Mouse (Mus musculus) heart, embryonic 15.5 days (tissue): Measurements from ENCODE around the gene Tac2. TPM values are rescaled to one million over a fixed set of nuclear protein-coding genes. Genes with fewer than 3 reads are reported as not detected.

Experiments
- ATAC-seq: fragments of 200-750 bp; cut with Nextera tagmentation; replicated peaks from 2 replicates; pipeline ENCODE4 v1.8.0; 2017; ENCODE audit warnings: low read depth, moderate TSS enrichment; ENCODE audit not compliant: insufficient number of reproducible peaks, insufficient read depth, low FRiP score
- H3K27ac ChIP-seq: fragments of 300-500 bp; sonication (generic); 2 replicates; pipeline ENCODE4 v1.5.1; 2015; ENCODE audit warnings: mild to moderate bottlenecking, inconsistent platforms
- H3K27me3 ChIP-seq: fragments of 300-500 bp; sonication (generic); 2 replicates; pipeline ENCODE4 v1.6.1; 2015; ENCODE audit warnings: inconsistent platforms
- H3K36me3 ChIP-seq: fragments of 300-500 bp; sonication (generic); 2 replicates; pipeline ENCODE4 v1.6.1; 2015; ENCODE audit warnings: mild to moderate bottlenecking, inconsistent platforms
- H3K4me1 ChIP-seq: fragments of 300-500 bp; sonication (generic); replicated peaks from 2 replicates; pipeline ENCODE4 v1.6.1; 2015; ENCODE audit warnings: inconsistent platforms
- H3K4me2 ChIP-seq: fragments of 300-500 bp; sonication (generic); 2 replicates; pipeline ENCODE4 v1.6.1; 2015; ENCODE audit warnings: inconsistent platforms, mild to moderate bottlenecking, moderate library complexity
- H3K4me3 ChIP-seq: fragments of 300-500 bp; sonication (generic); 2 replicates; pipeline ENCODE4 v1.5.1; 2015; ENCODE audit warnings: mild to moderate bottlenecking, inconsistent platforms
- H3K9ac ChIP-seq: fragments of 300-500 bp; sonication (generic); 2 replicates; pipeline ENCODE4 v1.6.1; 2015; ENCODE audit warnings: mild to moderate bottlenecking, inconsistent platforms
- H3K9me3 ChIP-seq: fragments of 300-500 bp; sonication (generic); replicated peaks from 2 replicates; pipeline ENCODE4 v1.6.1; 2016; ENCODE audit warnings: inconsistent platforms
- WGBS: fragments of 180-500 bp; shearing (Covaris S2); methylation state at CpG from one replicate; pipeline ENCODE4 v1.1.7; 2015; ENCODE audit warnings: mixed read lengths; 5-methylcytosine and 5-hydroxymethylcytosine counted together
- polyA plus RNA-seq: library from polyadenylated mRNA; unstranded; fragments of >200 nt; fragmentation: Nextera tagmentation; extraction: Ambion mirVana; gene quantifications from 2 replicates; pipeline ENCODE4 v1.2.1, GENCODE M21; 2015

Gene Tac2
- polyA plus RNA-seq, 1 experiment from 2014 or later, result 0.64 TPM

- no peak overlapping the region for H3K4me3 ChIP-seq
- H3K9ac ChIP-seq, result no peak overlapping the region
- ATAC-seq, result no peak
- no peaks in the 10 kb centered on the region for H3K4me1 ChIP-seq
- peaks cover 7% of the 10 kb centered on the region; the same call in 1 of the 2 replicates for H3K36me3 ChIP-seq
- WGBS, result 90% methylated on average over 7 of the region's 7 CpGs
- no peaks in the 10 kb centered on the region for H3K27me3 ChIP-seq
- H3K9me3 ChIP-seq, result no peaks in the 10 kb centered on the region
- no peak overlapping the region for H3K27ac ChIP-seq
- no peak overlapping the region for H3K4me2 ChIP-seq
These were observed 25.3 kb upstream of the Tac2 start for GRCm38 (mm10) chr10:127698966-127699365.

- 28% methylated on average over 4 of the region's 4 CpGs for WGBS
- Histone ChIP-seq H3K9ac (no peak overlapping the region), H3K27me3 (no peaks in the 10 kb centered on the region), H3K4me1 (peaks cover 12% of the 10 kb centered on the region), H3K9me3 (no peaks in the 10 kb centered on the region), H3K4me2 (no peak overlapping the region), H3K36me3 (no peaks in the 10 kb centered on the region; the same call in 1 of the 2 replicates), H3K27ac (no peak overlapping the region), H3K4me3 (no peak overlapping the region)
- no peak for ATAC-seq
These were observed 21.0 kb upstream of the Tac2 start for GRCm38 (mm10) chr10:127703299-127703698.

GRCm38 (mm10) chr10:127704293-127704692 lies 20.0 kb upstream of the Tac2 start:
- Histone ChIP-seq H3K27ac (no peak overlapping the region), H3K27me3 (no peaks in the 10 kb centered on the region), H3K9ac (no peak overlapping the region), H3K4me1 (peaks cover 12% of the 10 kb centered on the region), H3K4me2 (no peak overlapping the region), H3K9me3 (no peaks in the 10 kb centered on the region), H3K36me3 (no peaks in the 10 kb centered on the region), H3K4me3 (no peak overlapping the region)
- WGBS, result 61% methylated on average over 2 of the region's 2 CpGs
- ATAC-seq, result no peak

DNA sequence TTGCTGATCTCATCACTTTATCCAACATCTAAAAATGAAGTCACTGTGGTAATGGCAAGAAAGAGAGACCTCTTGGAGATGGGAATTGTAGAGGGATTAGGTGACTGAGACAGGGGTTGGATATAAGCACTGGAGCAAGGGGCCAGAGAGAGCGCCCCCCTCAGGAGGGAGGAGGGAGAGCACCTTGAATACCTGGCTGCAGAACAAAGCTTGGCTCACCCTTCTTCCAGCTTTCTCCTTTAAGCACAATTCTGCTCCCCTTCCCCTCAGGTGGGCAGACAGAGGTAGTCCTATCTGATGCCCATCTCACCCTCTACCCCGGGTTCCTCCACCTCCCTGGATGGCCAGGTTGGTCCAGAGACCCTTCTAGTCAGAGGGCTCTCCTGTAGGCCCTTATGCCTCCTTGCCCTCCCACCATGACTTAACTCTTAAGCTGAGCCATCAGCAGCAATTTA lies 19.5 kb upstream of the Tac2 start, which contains the start of gene Myo1a:
TSS of gene Myo1a (plus strand) at position 405 of the 455 bp plus-strand sequence.
- H3K9ac ChIP-seq, result no peak within 1 kb of the TSS
- peaks cover 12% of the 10 kb centered on the region for H3K4me1 ChIP-seq
- no peak within 1 kb of the TSS for H3K4me3 ChIP-seq
- ATAC-seq, result no peak
- H3K9me3 ChIP-seq, result no peaks in the 10 kb centered on the region
- no peaks in the 10 kb centered on the region for H3K27me3 ChIP-seq
- no peak within 1 kb of the TSS for H3K27ac ChIP-seq
- H3K36me3 ChIP-seq, result no peaks in the 10 kb centered on the region
- 53% methylated on average over 2 of the region's 2 CpGs for WGBS
- no peak within 1 kb of the TSS for H3K4me2 ChIP-seq

DNA sequence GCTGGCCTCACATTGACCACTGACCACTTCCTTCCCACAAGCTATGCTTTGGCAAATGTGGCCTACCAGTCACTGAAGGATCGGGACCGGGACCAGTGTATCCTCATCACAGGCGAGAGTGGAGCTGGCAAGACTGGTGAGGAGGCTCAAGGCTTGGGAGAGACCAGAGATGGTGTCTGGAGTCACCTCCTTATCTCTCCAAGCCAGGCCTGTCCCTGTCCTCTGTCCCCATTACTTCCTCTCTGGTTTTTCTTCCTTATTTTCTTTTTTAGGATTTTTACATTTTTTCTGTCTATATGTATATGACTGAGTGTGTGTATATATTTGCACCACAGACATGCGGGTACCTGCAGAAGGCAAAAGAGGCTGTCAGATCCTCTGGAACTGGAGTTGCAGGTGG lies 18.5 kb upstream of the Tac2 start:
- H3K27me3 ChIP-seq, result no peaks in the 10 kb centered on the region
- H3K36me3 ChIP-seq, result no peaks in the 10 kb centered on the region

DNA sequence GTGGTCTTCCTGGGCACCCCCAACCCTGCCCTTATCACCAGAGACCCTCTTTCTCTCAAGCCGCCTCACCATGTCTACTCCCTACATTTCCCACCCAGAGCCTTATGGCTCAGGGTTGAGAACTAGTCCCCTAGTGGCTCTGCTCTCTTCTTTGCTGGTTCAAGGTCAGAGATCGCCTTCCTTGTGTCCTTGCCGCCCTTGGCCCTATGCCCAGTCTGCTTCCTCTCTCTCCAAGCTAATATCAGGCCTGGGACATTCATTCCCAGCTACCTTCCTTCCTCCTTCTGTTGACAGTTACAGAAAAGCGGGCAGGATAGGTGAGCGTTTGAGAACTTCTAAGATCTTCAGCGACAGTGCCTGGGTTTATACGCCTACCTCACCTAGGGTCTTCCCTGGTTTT lies 16.6 kb upstream of the Tac2 start:
- H3K27me3 ChIP-seq, result no peaks in the 10 kb centered on the region
- ATAC-seq, result no peak; the same call in 1 of the 2 replicates
- 40% methylated on average over 7 of the region's 7 CpGs for WGBS
- H3K9me3 ChIP-seq, result no peaks in the 10 kb centered on the region
- H3K9ac ChIP-seq, result no peak overlapping the region
- no peak overlapping the region for H3K27ac ChIP-seq
- no peaks in the 10 kb centered on the region for H3K36me3 ChIP-seq
- H3K4me3 ChIP-seq, result no peak overlapping the region
- H3K4me2 ChIP-seq, result no peak overlapping the region
- peaks cover 12% of the 10 kb centered on the region for H3K4me1 ChIP-seq

More for the DNA sequence above, 18.5 kb upstream of the Tac2 start:
- no peak overlapping the region for H3K9ac ChIP-seq
- peaks cover 12% of the 10 kb centered on the region for H3K4me1 ChIP-seq
- no peak overlapping the region for H3K4me3 ChIP-seq
- 80% methylated on average over 4 of the region's 4 CpGs for WGBS
- H3K4me2 ChIP-seq, result no peak overlapping the region
- H3K27ac ChIP-seq, result no peak overlapping the region
- H3K9me3 ChIP-seq, result no peaks in the 10 kb centered on the region
- ATAC-seq, result no peak

GRCm38 (mm10) chr10:127708850-127709370 lies 15.4 kb upstream of the Tac2 start:
- peaks cover 12% of the 10 kb centered on the region for H3K4me1 ChIP-seq
- no peak for ATAC-seq
- no peak overlapping the region for H3K4me2 ChIP-seq
- no peak overlapping the region for H3K27ac ChIP-seq
- H3K36me3 ChIP-seq, result no peaks in the 10 kb centered on the region
- H3K4me3 ChIP-seq, result no peak overlapping the region
- H3K9ac ChIP-seq, result no peak overlapping the region
- H3K27me3 ChIP-seq, result no peaks in the 10 kb centered on the region; the same call in 1 of the 2 replicates
- no peaks in the 10 kb centered on the region for H3K9me3 ChIP-seq
- 80% methylated on average over 3 of the region's 3 CpGs for WGBS

DNA sequence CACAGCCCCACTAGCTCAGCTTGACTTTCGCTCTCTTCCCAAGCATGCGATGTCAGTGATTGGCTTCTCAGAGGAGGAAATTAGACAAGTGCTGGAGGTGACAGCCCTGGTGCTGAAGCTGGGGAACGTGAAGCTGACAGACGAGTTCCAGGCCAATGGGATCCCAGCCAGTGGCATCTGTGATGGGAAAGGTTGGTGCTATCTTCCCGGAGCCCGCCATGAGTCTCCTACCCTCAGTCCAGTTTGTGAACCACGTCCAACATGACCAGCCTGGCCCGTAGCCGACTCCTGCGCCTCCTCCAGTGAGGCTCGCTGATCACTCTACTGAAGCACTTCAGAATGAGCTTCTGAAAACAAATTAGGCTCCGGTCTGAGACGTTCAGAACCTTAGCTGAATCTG lies 13.9 kb upstream of the Tac2 start:
- H3K9ac ChIP-seq, result no peak overlapping the region
- 63% methylated on average over 13 of the region's 13 CpGs for WGBS
- H3K36me3 ChIP-seq, result no peaks in the 10 kb centered on the region

GRCm38 (mm10) chr10:127712736-127713135 lies 11.5 kb upstream of the Tac2 start:
- H3K36me3 ChIP-seq, result no peaks in the 10 kb centered on the region
- H3K4me3 ChIP-seq, result no peak overlapping the region
- no peak overlapping the region for H3K9ac ChIP-seq
- H3K4me1 ChIP-seq, result peaks cover 6% of the 10 kb centered on the region
- no peak overlapping the region for H3K4me2 ChIP-seq
- H3K27me3 ChIP-seq, result no peaks in the 10 kb centered on the region; the same call in 1 of the 2 replicates
- ATAC-seq, result no peak
- no peak overlapping the region for H3K27ac ChIP-seq
- no peaks in the 10 kb centered on the region for H3K9me3 ChIP-seq
- WGBS, result 66% methylated on average over 6 of the region's 6 CpGs

More for the DNA sequence above, 13.9 kb upstream of the Tac2 start:
- H3K27me3 ChIP-seq, result no peaks in the 10 kb centered on the region; the same call in 1 of the 2 replicates
- peaks cover 12% of the 10 kb centered on the region for H3K4me1 ChIP-seq
- H3K9me3 ChIP-seq, result no peaks in the 10 kb centered on the region
- H3K27ac ChIP-seq, result no peak overlapping the region
- ATAC-seq, result no peak
- no peak overlapping the region for H3K4me2 ChIP-seq
- H3K4me3 ChIP-seq, result no peak overlapping the region

GRCm38 (mm10) chr10:127721671-127722418 lies 2.4 kb upstream of the Tac2 start:
- whole genome bisulfite sequencing, result 13% methylated on average over 20 of the region's 20 CpGs
- ATAC-seq, result 0 out of 2 replicates have a peak, but pooled peaks have one; percentile 19
- no peak overlapping the region; the same call in 1 of the 2 replicates for H3K9ac ChIP-seq
- peak overlapping the region; percentile 21 for H3K4me3 ChIP-seq
- peaks cover 46% of the 10 kb centered on the region for H3K27me3 ChIP-seq
- H3K36me3 ChIP-seq, result no peaks in the 10 kb centered on the region
- peak overlapping the region; percentile 35 for H3K27ac ChIP-seq
- H3K9me3 ChIP-seq, result no peaks in the 10 kb centered on the region
- H3K4me1 ChIP-seq, result peaks cover 11% of the 10 kb centered on the region
- peak overlapping the region; percentile 47 for H3K4me2 ChIP-seq

DNA sequence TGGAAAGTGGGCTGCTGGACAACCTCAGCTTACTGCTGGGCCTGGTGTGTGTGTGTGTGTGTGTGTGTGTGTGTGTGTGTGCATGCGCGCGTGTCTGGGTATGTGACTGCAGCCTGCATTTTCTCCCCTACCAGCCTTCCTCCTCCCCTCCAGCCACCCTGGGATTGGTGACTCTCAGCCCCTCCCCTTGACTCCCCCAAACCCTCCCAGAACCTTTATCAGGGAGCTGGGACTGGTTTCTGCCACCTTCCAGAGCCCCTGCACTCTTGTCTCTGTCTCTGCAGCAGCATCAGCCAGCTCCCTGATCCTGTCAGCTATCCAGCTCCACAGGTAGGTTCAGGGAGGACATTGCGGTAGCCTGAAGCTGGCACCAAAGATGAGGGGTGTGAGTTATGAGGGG lies 858 bp downstream of the Tac2 start:
- no peak for ATAC-seq
- 53% methylated on average over 4 of the region's 4 CpGs for WGBS

More for the DNA sequence above, 858 bp downstream of the Tac2 start:
- no peaks in the 10 kb centered on the region for H3K9me3 ChIP-seq
- H3K36me3 ChIP-seq, result no peaks in the 10 kb centered on the region
- no peak overlapping the region for H3K4me3 ChIP-seq
- peaks cover 48% of the 10 kb centered on the region for H3K27me3 ChIP-seq
- peaks cover 11% of the 10 kb centered on the region for H3K4me1 ChIP-seq
- no peak overlapping the region for H3K4me2 ChIP-seq
- H3K27ac ChIP-seq, result no peak overlapping the region
- H3K9ac ChIP-seq, result no peak overlapping the region
